Mouse (Mus musculus) liver, adult 2 months (tissue): ENCODE measurements around the gene Pgm2l1. TPM values are rescaled to one million over a fixed set of nuclear protein-coding genes. Genes with fewer than 3 reads are reported as not detected.

Source experiments
- DNase-seq: peaks from one replicate; pipeline ENCODE4 v3.0.0-alpha.2; 2011; ENCODE audit warnings: low read depth, low spot score; ENCODE audit errors: extremely low read depth
- H3K27ac ChIP-seq: fragments of 200-500 bp; replicated peaks from 2 replicates; pipeline ENCODE4 v1.5.1; 2012; ENCODE audit warnings: low read depth, mild to moderate bottlenecking, control low read depth, inconsistent platforms, low read length; ENCODE audit not compliant: insufficient read depth
- H3K27me3 ChIP-seq: fragments of 200-500 bp; 2 replicates; pipeline ENCODE4 v1.6.1; 2012; ENCODE audit warnings: mild to moderate bottlenecking, moderate library complexity, low read length, inconsistent platforms; ENCODE audit not compliant: control insufficient read depth, insufficient read depth
- H3K36me3 ChIP-seq: fragments of 200-500 bp; 2 replicates; pipeline ENCODE4 v1.6.1; 2012; ENCODE audit warnings: low read length, inconsistent platforms; ENCODE audit not compliant: control insufficient read depth, insufficient read depth
- H3K4me1 ChIP-seq: fragments of 200-500 bp; 2 replicates; pipeline ENCODE4 v1.6.1; 2011; ENCODE audit warnings: low read length; ENCODE audit not compliant: control insufficient read depth, insufficient read depth
- H3K4me3 ChIP-seq: fragments of 200-500 bp; 2 replicates; pipeline ENCODE4 v1.5.1; 2011; ENCODE audit warnings: low read depth, mild to moderate bottlenecking, control low read depth, low read length, moderate library complexity; ENCODE audit not compliant: insufficient read depth
- H3K79me2 ChIP-seq: fragments of 200-500 bp; 2 replicates; pipeline ENCODE4 v1.6.1; 2012; ENCODE audit warnings: inconsistent platforms, mild to moderate bottlenecking, low read length, moderate library complexity; ENCODE audit not compliant: control insufficient read depth, insufficient read depth
- H3K9ac ChIP-seq: fragments of 200-500 bp; 2 replicates; pipeline ENCODE4 v1.6.1; 2012; ENCODE audit warnings: low read depth, mild to moderate bottlenecking, control low read depth, inconsistent platforms, low read length
- CTCF ChIP-seq: fragments of 200-500 bp; IDR thresholded peaks from 2 replicates; pipeline ENCODE4 v1.5.1; 2011; ENCODE audit warnings: low read depth, low read length, control low read depth
- POLR2A ChIP-seq: fragments of 200-500 bp; IDR thresholded peaks from 2 replicates; pipeline ENCODE4 v1.6.1; 2011; ENCODE audit warnings: low read length, control low read depth; ENCODE audit not compliant: insufficient read depth; ENCODE audit errors: extremely low read depth
- WGBS: fragments of 180-500 bp; shearing (Covaris S2); methylation state at CpG from one replicate; pipeline ENCODE4 v1.1.7; 2018; 5-methylcytosine and 5-hydroxymethylcytosine counted together
- polyA plus RNA-seq: library from polyadenylated mRNA; depleted of rRNA; stranded (reverse); fragments of >200 nt; gene quantifications from 2 replicates; pipeline ENCODE4 v1.2.3, GENCODE M21; 2012
- total RNA-seq: library from RNA; depleted of rRNA; stranded (reverse); fragments of >200 nt; gene quantifications from 2 replicates; pipeline ENCODE4 v1.2.3, GENCODE M21; 2014

Pgm2l1 gene
- total and polyA plus RNA-seq, 2 experiments, result 0.59 to 3.6 TPM

- Histone ChIP-seq H3K36me3 (no peaks in the 10 kb centered on the region), H3K27ac (no peak overlapping the region), H3K27me3 (no peaks in the 10 kb centered on the region), H3K4me3 (no peak overlapping the region), H3K4me1 (no peaks in the 10 kb centered on the region), H3K9ac (no peak overlapping the region), H3K79me2 (no peaks in the 10 kb centered on the region)
- 85% methylated on average over 14 of the region's 14 CpGs for WGBS
- TF ChIP-seq POLR2A (no peak), CTCF (no peak)
- no peak for DNase-seq
Observed at GRCm38 (mm10) chr7:100298861-100299510, 71.8 kb downstream of the Pgm2l1 start.

- H3K9ac ChIP-seq, result no peak overlapping the region
- no peaks in the 10 kb centered on the region for H3K79me2 ChIP-seq
- 89% methylated on average over 3 of the region's 3 CpGs for WGBS
- no peaks in the 10 kb centered on the region for H3K27me3 ChIP-seq
- H3K4me1 ChIP-seq, result no peaks in the 10 kb centered on the region
- no peak overlapping the region for H3K4me3 ChIP-seq
- no peak for DNase-seq
- H3K36me3 ChIP-seq, result no peaks in the 10 kb centered on the region
- no peak overlapping the region for H3K27ac ChIP-seq
- no peak for TF ChIP-seq CTCF
- TF ChIP-seq POLR2A, result no peak
Observed at GRCm38 (mm10) chr7:100301390-100301789, 74.2 kb downstream of the Pgm2l1 start.

GRCm38 (mm10) chr7:100302316-100302715 is 75.1 kb downstream of the Pgm2l1 start:
- 39% methylated on average over 4 of the region's 4 CpGs for WGBS
- no peak for DNase-seq
- Histone ChIP-seq H3K27ac (no peak overlapping the region), H3K4me1 (no peaks in the 10 kb centered on the region), H3K4me3 (no peak overlapping the region), H3K27me3 (no peaks in the 10 kb centered on the region), H3K79me2 (no peaks in the 10 kb centered on the region), H3K9ac (no peak overlapping the region), H3K36me3 (no peaks in the 10 kb centered on the region)
- TF ChIP-seq CTCF, result no peak
- TF ChIP-seq POLR2A, result no peak

- Histone ChIP-seq H3K79me2 (no peaks in the 10 kb centered on the region), H3K36me3 (no peaks in the 10 kb centered on the region), H3K27me3 (no peaks in the 10 kb centered on the region), H3K9ac (no peak overlapping the region), H3K4me1 (no peaks in the 10 kb centered on the region), H3K4me3 (no peak overlapping the region), H3K27ac (no peak overlapping the region)
- TF ChIP-seq CTCF (no peak), POLR2A (no peak)
- WGBS, result 84% methylated on average over 9 of the region's 9 CpGs
- DNase-seq, result no peak
Observed at GRCm38 (mm10) chr7:100305894-100306293, 78.7 kb downstream of the Pgm2l1 start.

- Histone ChIP-seq H3K27me3 (no peaks in the 10 kb centered on the region), H3K4me3 (no peak overlapping the region), H3K27ac (no peak overlapping the region), H3K9ac (no peak overlapping the region), H3K79me2 (no peaks in the 10 kb centered on the region), H3K36me3 (no peaks in the 10 kb centered on the region), H3K4me1 (no peaks in the 10 kb centered on the region)
- TF ChIP-seq CTCF (no peak), POLR2A (no peak)
- 87% methylated on average over 6 of the region's 6 CpGs for WGBS
- no peak for DNase-seq
Observed at GRCm38 (mm10) chr7:100307872-100308653, 80.9 kb downstream of the Pgm2l1 start.

- Histone ChIP-seq H3K4me1 (no peaks in the 10 kb centered on the region), H3K79me2 (no peaks in the 10 kb centered on the region), H3K9ac (no peak overlapping the region), H3K36me3 (no peaks in the 10 kb centered on the region), H3K4me3 (no peak overlapping the region), H3K27me3 (no peaks in the 10 kb centered on the region), H3K27ac (no peak overlapping the region)
- TF ChIP-seq POLR2A (no peak), CTCF (no peak)
- DNase-seq, result no peak
- 78% methylated on average over 1 of the region's 1 CpGs for WGBS
Observed at GRCm38 (mm10) chr7:100309216-100309615, 82.0 kb downstream of the Pgm2l1 start.
